Mouse (Mus musculus): Measurements from ENCODE around the gene Nfe2l2. TPM values are rescaled to one million over a fixed set of nuclear protein-coding genes. Genes with fewer than 3 reads are reported as not detected.

The Nfe2l2 gene
- total RNA-seq, 1 experiment from 2014 or later: 106 TPM

DNA sequence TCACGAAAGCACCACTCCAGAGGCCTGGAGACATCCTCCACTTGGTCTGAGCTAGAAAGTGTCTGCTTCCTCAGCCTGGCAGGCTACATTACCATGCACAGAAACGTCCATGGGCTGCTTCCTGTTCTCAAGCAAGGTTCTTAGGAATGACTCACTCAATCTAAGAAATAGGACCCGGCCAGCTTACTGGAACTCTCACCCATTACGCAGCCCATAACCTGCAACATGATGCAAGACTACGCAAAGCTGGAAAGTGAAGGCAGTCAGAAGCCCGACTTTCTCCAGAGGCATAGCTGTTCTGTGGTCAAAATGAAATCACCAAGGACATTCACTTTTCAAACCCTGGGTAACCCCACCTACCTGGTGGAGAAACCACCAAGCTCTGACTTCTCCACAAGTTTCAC is 19.0 kb downstream of the Nfe2l2 start:
- no peak for DNase-seq

DNA sequence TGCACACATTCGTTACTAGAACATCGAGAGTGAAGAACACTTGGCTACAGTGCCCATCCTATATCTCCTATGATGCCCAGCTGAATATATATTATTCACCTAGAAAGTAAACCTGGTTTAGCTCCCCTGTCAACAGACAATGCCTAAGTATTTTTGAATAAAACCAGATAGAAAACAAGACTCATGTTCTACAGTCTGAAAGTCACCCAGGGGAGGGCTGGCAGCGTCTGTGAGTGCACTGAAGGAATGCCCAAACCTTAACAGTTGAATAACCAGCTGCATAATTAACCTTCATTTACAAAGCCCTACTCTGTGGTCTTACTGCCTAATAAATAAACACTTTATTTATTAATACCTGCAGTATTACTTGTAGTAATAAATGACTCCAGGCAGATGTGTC is 19.9 kb downstream of the Nfe2l2 start:
- no peak for DNase-seq

DNA sequence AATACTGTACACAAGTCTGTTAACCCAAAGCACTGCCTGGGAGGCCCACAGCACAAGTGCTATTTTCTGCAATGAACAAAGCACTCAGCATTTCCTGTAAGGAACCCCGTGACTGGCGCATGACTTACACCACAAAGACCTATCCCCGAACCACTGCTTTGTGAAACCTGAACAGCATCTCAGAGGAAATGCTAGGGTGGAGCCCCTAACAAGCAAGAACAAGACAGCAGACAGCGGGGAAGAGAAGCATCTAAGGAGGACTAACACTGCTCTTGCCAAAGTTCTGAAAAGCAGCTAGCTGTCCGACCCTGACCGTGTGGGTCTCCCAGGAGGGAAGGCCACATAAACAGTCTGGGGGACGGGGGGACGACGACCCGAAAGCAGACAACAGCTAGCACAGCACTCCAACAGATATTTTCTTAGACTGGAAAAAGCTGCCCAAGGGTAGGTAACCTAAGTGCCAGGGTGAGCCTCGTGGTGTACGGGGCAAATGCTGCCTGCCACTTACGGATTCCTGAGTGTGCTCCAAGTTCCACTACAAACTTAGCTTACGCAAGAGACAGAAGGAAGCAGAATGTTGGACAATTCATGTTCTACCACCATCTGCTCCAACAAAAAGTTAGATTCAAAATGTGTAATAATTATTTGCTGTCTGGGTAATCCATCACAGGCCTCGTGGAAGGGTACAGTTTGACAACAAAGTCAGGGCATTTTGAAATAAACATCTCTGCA is 21.3 kb downstream of the Nfe2l2 start:
- no peak for DNase-seq

DNA sequence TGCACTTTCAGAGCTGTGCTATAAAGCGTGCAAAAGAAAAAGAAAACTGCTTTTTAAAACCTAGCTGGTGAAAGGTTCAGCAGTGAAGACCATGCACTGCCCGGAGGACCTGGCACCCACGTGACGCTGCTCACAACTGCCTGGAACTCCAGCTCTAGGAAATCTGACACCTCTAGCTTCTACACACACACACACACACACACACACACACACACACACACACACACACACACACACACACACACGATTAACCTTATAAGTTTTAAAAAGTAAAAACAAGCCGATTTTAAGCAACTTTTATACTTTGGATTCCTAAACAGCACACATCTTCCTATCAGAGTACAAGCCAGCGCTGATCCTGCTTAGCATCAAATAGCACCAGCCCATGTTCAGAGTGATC is 23.0 kb downstream of the Nfe2l2 start:
- DNase-seq: no peak

DNA sequence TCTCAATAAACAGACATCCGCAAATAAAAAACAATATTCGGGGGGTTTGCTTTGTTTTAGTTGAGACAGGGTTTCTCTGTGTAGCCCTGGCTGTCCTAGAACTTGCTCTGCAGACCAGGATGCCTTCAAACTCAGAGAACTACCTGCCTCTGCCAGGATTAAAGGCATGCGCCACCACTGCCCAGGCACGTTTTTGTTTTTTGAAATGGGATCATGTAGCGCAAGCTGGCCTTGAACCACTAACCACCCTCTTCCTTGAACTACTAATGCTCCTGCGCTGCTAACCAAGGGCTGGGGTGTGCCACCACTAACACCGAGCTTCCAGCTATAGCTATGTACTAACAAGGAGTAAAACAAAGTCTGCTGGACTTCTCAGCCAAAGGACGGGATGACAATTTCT is 24.5 kb downstream of the Nfe2l2 start:
- no peak for DNase-seq

DNA sequence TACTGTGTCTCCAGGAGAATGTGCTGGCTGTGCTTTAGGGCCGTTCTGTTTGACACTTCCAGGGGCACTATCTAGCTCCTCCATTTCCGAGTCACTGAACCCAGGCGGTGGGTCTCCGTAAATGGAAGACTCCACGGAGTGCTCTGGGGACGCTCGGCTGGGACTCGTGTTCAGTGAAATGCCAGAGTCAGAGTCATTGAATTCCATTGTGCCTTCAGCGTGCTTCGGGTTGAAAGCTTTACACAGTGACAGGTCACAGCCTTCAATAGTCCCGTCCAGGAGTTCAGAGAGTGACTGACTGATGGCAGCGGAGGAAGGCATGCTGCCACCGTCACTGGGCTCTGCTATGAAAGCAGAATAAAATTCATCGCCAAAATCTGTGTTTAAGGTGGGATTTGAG is 27.9 kb downstream of the Nfe2l2 start:
- DNase-seq: no peak

DNA sequence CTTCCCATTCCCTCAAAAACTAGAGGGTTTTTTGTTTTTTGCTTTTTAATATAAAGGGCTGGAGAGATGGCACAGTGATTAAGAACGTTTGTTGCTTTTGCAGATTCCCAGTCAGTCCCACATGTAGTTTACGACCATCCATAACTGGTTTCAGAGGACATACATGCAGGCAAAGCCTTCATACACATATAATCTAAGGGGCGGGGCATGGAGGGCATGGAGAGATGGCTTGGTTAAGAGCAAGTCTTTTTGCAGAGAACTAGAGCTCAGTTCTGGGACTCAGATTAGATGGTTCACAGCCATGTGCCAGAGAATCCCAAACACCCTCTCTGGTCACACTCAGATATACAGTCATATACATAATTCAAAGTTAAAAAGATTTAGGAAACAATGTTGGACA is 31.9 kb downstream of the Nfe2l2 start:
- DNase-seq: no peak

DNA sequence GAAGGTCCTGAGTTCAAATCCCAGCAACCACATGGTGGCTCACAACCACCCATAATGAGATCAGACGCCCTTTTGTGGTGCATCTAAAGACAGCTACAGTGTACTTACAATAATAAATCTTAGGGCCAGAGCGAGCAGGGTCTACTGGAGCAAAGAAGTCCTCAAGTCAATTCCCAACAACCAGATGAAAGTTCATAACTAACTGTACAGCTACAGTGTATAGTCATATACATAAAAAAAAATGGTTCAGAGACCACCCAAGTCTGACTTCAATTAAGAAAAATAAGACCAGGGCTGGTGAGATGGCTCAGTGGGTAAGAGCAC is 33.1 kb downstream of the Nfe2l2 start:
- no peak for DNase-seq

DNA sequence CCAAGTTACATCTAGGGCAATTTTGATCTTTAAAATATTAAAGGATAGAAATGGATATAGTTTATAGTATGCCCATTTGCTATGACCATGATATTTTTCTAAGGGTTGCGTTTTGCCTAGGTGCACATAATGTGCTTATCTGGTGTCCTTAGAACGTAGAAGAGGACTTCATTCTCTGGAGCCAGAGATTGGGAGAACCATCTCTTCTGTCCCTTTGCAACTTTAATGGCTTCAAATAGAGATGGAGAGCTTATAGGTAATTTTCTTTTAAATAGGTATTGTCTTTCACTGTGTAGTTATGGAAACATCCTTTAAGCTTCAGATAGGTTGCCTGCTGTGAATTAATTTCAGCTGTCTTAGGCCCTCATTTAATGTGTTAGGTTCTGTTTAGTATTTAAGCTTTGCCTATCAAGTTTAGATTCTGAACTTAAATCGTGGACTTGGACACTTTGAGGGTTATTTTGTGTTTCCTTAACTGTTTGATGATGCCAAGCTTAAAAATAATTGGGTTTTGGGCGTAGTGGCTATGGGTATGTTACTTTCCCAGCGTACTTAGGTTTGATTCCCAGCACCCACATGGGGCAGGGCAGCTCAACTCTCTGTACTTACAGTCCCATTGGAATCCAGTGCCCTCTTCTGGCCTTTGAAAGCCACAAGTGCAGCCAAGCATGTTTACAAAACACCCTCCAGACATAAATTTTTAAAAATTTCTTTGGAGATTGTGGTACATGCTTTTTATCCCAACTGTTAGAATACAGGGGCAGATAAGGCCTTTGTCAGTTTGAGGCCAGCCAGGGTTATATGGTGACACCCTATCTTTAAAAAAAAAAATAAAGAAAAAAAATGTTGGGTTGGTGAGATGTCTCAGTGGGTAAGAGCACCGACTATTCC is 33.8 kb downstream of the Nfe2l2 start:
- DNase-seq: no peak

DNA sequence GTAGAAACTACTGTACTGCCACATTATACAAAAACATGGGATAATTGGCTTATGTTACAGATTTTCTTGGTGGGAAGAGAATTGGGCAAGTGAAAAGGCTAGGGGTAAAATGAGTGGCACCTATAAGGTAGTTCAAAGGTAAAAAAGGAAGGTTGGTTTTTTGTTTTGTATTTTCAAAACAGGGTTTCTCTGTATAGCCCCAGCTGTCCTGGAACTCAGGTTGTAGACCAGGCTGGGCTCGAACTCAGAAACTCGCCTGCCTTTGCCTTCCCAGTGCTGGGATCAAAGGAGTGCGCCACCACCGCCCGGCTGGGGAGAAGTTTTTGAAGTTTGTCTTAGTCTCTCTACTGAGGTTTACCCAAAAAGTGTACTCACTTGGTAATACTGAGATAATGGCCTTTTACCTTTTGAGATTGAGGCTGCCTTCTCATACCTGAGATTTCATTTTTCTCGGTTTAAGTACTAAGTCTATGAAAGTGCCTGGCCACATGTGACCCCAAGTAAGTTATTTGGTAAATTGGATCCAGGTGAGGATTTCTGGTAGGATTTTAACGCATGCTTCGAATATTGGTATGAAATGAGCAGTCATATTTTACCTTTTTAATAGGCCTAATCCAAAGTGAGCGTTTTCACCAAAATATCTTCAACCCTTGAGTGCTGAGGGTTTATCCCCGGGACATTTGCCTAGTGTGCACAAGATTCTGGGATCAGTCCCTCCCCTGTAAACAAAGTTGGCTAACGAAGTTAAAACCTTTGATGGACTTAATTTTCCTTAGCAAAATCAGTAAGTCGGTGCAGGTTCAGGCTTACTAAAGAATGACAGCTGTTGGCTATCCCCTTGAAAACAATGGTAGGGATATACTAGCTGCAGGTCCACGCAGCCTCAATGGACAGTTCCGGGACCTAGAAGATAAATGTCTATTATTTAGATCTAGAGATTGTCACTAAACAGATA is 34.7 kb downstream of the Nfe2l2 start:
- peak; percentile 28 for DNase-seq

DNA sequence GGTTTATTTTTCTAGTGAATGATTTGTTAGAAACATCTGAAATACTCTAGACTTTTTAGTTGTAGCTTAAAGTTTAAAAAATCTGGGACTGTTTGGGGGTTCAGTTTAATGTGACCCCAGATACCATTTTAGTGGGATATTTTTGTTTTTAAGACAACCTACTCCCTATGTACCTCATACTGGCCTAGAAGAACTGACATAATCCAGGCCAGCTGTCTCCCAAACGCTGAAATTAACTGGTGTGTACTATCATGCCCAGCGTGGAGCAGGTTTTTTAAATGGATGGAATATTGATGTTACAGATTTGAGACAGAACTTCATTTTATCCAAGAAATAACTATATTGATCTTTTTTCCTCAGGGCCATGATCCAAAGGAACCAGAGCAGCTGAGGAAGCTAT is 43.3 kb downstream of the Nfe2l2 start:
- no peak for DNase-seq

DNA sequence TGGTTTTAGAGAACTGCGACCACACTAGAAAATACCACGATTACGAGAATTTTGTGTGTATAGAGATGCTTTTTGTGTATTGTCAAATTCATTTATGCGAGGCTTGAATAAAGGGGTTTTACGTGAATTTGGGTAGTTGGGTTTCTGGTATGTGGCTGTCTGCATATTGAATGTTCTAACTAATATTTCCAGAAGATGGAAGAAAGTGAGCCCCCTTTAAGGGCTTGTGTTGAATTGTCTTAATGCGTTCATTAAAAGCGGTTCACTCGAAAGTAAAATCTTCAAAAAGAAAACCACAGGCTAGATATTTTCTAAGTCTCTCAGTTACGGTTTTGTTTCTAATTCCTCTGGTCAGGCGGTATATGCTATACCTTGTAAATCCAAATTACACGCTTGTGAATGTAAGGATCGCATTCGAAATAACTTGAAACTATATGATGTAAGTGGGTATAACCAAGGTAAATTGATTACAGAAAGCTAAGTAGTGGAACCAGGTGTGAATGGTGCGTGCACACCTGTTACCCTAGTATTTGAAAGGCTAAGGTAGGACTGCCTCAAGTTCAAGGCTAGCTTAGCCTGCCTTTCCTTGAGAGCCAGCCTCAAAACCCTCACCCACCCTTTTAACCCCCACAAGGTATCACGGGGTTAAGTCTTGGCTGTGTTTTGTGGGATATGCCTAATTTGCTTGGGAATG is 44.0 kb downstream of the Nfe2l2 start:
- DNase-seq: no peak

DNA sequence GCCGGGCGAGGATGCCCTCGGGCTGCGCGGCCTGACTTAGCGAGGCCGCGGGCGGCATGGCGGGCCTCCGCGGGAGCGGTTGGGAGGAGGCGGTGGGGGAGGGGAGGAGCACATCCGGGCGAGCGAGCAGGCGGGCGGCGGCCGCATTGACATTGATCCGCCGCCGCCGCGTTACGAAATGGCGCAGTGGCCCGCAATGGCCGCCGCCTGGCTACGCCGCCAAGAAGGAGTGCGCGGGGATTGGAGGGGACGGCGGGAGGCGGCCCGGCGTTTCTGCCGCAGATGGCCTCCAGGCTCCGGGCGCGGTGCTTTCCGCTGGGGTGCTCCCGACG is 44.8 kb downstream of the Nfe2l2 start:
- DNase-seq: peak; percentile 96

DNA sequence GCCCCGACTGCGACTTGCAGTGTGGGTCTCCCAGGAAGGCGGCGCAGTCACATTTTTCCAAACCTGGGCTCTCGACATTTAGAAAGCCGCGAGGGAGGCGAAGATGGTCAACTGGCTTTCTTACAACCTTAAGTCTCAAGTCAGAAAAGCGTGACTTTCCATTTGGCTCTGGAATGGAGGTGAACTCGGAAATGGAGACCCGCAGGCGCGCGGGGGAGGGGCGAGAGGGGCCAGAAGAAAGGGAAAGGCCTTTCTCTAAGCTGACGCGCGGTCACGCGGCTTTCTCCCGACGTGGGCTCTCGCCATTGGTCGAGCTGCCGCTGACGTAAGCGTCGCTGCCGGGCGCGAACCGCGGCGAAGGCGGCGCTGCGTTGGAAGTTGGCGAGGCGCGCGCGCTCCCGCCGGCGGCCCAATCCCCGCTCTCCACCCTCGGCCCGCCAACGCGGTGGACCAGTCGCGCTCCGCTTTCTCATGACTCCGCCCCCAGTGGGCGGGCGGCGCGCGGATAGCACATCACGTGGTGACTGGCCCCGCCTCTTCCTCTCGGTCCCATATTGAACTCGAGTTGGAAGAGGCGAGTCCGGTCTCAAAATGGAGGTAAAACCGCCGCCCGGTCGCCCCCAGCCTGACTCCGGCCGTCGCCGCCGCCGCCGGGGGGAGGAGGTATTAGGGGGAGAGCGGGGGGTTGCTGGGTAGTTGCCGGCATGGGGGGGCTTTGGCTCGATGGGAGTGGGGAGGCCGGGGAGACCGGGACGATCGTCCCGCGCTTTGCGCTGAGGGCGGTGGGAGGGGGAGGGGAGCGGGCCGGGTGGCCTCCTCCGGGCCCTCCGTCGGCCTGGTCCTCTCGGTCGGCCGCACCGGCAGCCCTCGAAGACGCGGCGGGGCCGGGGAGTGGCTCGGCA is 45.5 kb downstream of the Nfe2l2 start, which contains the start of gene Hnrnpa3:
TSS of gene Hnrnpa3 (plus strand) at position 535 of the 902 bp plus-strand sequence.
- DNase-seq: peak; percentile 97

DNA sequence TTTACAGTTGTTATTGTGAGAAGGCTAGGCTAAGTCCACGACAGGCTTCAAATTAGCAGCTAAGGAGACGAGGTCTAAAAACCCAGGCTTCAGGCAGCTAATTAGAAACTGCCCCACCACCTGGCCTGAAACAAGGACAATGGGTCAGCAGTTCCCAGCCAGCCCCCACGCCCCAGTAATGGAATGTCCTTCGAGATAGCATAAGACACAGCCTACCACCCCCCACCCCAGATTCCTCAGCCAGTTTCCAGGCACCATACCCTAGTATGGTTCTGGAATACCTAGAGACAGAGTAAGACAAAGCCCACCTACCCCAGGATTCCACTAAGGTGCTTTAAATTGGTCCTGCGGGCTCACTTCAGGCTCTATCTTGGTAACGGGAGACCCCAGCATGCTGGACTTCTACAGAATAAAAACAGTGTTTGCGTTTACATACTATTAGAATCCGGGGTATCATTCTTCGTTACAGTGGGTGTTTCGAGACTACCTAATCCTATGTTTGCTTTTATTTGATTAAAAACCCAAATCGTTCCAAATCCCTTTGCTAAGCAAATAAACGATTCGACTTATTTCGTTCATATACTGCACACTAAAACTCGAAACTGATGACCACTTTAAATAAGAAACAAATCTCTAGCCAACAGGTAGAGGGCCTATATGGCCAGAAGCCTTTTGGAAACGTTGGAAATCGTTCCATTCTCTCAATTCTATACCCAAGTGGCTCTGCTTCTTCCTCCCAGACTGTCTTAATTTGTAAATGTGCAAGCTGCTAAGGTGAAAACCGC is 46.3 kb downstream of the Nfe2l2 start:
- DNase-seq: no peak

DNA sequence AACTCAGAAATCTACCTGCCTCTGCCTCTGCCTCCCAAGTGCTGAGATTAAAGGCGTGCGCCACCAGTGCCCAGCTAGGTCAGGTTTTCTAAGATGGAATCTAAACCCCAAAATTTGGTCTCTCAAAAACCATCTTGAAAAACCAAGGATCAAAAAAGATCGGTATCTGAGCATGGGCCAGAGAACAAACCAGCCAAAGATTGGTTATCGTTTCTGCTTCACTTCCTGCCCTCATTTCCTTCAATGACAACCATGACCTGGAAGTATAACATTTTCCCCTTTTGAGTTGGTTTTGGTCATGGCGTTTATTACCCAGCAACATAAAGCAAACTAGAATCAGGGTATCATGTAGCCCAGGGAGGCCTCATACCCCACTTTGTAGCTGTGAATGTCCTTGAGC is 47.5 kb downstream of the Nfe2l2 start:
- DNase-seq: no peak

DNA sequence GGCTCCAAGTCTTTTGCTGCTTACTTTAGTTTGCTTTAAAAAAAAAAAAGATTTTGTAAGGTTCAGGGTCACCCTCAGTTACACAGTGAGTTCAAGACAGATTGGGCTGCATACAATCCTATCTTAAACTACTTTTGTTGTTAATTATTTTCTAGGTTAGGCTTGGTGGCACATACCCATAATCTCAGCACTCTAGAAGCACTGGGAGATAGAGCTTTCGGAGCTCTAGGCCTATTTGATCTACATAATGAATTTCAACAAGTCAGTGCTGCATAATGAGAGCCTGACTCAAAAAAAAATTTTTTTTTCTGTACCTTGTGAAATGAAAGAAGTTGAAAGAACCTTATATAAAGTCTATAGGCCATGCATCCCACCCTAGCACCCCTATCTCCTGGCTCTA is 49.8 kb downstream of the Nfe2l2 start:
- no peak for DNase-seq

DNA sequence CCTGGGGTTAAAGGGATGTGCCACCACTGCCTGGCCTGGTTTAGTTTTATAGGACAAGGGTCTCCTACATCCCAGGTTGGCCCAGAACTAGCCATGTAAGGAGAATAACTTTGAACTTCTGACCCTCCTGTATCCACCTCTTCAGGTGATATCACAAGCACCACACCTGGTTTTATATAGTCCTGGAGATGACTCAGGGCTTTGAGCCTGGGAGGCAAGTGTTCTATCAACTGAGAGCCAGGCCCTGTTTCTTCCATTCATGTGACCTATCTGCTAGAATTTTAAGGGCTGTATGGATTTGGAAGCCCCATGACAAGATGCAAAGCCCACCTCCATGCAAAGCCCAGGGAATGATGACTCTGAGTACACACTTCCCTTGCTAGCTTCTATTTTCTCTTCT is 51.3 kb downstream of the Nfe2l2 start:
- DNase-seq: no peak

DNA sequence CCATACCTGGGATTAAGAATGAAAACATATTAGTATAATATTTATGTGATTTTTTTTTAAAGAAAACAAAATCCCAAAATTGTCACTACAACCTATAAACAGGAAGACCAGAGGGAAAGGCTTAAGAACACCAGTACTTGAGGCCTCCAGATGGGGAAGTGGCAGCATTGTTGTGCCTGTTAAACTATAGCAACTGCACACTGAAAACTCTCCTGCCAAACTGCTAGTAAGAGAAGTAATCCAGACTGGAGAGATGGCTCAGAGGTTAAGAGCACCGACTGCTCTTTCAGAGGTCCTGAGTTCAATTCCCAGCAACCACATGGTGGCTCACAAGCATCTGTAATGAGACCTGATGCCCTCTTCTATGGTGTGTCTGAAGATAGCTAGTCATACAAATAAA is 54.0 kb downstream of the Nfe2l2 start:
- DNase-seq: no peak

DNA sequence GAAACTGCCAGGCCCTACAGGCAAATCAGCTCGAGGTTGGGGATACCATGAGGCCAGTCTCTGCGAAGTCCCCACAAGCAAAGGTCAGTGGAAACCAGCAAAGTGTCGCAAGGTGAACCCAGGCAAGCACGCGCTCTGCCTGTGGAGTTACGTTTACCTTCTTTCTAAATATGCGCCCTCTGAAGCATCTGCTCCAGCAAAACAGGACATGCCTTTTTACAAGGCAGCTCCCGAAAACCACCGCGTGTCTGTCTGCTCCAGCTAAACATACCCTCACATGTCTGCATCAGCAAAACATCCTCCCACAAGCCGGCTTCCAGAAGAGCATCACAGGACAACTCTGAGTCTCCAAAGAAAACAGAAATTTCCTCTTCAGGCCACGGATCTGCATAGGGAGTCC is 59.2 kb downstream of the Nfe2l2 start:
- no peak for DNase-seq

Measured in adrenal gland, postnatal 25 days (tissue).